Mouse (Mus musculus): ENCODE results near the gene Fam207a. TPM values are rescaled to one million over a fixed set of nuclear protein-coding genes. Genes with fewer than 3 reads are reported as not detected.

The Fam207a gene
- polyA plus RNA-seq, 1 experiment from 2014 or later, result 51.0 TPM

DNA sequence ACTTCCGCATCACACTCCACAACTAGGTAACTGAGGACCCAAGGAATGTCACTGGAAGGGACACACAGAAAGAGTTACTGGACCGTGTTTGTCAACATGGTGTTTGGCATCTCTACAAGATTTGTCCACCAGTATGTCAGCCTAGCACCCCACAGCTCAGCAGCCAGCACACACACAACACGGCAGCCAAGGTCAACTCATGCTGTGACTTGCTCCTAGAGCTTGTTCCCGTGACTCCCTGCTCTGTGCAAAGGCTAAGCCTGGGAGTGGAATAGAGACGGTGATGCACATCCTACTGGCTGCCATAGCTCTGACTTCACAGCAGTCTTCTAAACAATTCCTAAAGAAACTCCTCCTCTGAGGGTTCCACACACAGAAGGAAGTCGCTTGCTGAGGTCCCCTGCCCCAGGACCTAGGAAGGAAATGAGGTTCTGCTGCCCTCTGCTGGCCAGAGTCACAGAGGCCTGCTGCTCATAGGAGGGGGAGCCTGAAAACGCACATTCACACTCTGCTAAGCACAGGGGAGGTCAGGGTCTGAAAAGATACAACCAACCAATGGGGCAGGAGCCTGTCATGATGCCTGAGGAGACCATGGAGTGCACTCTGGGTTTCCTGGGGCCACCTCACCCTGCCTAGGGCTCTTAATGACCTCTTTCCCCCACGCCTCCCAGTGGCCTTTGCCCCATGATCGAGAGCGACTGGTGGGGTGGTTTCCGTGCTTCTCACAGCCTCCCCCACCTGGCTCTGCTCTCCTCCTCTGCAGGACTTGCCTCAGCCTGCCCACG is 6.0 kb downstream of the Fam207a start:
- peak; percentile 74 for ATAC-seq (ENCODE audit: insufficient number of reproducible peaks, insufficient read depth, low FRiP score, low TSS enrichment)
- H3K9ac ChIP-seq, result peak overlapping the region; percentile 24; the same call in 1 of the 2 replicates
- peaks cover 69% of the 10 kb centered on the region for H3K36me3 ChIP-seq
- H3K4me3 ChIP-seq, result no peak overlapping the region
- no peak overlapping the region for H3K4me2 ChIP-seq (replicated peaks)
- H3K27ac ChIP-seq, result no peak overlapping the region
- no peaks in the 10 kb centered on the region for H3K27me3 ChIP-seq
- H3K4me1 ChIP-seq, result peaks cover 6% of the 10 kb centered on the region
- WGBS, result 46% methylated on average over 12 of the region's 12 CpGs
- no peaks in the 10 kb centered on the region for H3K9me3 ChIP-seq

DNA sequence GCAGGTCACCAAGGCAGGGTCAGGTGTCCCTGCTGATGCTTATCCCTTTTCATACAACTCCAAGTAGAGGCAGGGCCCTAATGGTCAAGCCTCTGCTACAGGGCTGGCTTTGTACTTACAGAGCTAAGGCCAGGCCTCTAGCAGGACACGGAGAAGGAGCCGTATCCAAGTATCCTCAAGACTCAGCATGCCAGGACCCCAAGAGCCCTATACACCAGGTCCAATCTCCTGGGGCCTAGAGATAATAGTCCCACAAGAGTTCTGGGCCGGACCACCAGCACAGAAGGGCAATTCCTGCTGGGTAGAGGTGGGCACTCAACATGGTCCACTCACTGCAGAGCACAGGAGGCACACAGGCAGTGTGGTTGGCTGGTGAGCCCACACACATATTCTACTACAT is 6.8 kb downstream of the Fam207a start:
- ATAC-seq (ENCODE audit: insufficient number of reproducible peaks, insufficient read depth, low FRiP score, low TSS enrichment), result no peak
- Histone ChIP-seq H3K36me3 (peaks cover 70% of the 10 kb centered on the region), H3K27ac (no peak overlapping the region), H3K4me3 (no peak overlapping the region), H3K4me1 (no peaks in the 10 kb centered on the region; the same call in 1 of the 2 replicates), H3K4me2 (replicated peaks) (no peak overlapping the region), H3K9ac (no peak overlapping the region), H3K9me3 (no peaks in the 10 kb centered on the region), H3K27me3 (no peaks in the 10 kb centered on the region)
- 97% methylated on average over 3 of the region's 3 CpGs for WGBS

DNA sequence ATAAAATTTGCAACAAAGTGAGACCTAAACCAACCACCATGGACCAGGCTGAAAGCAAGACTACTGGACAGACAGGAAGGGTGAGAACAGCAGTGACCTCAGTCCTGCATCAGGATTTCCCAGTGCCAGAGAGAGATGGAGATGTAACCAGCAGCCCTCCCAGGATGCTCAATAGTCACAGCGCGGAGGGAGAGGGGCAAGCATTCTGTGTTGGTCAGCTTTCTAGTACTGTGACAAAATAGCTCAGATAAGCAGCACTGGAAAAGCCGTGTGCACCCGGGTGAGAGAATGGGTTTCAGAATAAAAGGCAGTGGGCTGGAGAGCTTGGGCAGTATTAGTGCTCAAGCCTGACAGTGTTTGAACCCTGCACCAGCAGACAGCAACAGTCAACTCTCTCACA is 7.8 kb downstream of the Fam207a start:
- H3K36me3 ChIP-seq, result peaks cover 69% of the 10 kb centered on the region
- 98% methylated on average over 4 of the region's 4 CpGs for WGBS
- no peak for ATAC-seq (ENCODE audit: insufficient number of reproducible peaks, insufficient read depth, low FRiP score, low TSS enrichment)
- no peak overlapping the region for H3K4me2 ChIP-seq (replicated peaks)
- no peak overlapping the region for H3K9ac ChIP-seq
- H3K4me1 ChIP-seq, result no peaks in the 10 kb centered on the region; the same call in 1 of the 2 replicates
- no peak overlapping the region for H3K4me3 ChIP-seq
- no peaks in the 10 kb centered on the region for H3K9me3 ChIP-seq
- H3K27ac ChIP-seq, result no peak overlapping the region
- H3K27me3 ChIP-seq, result no peaks in the 10 kb centered on the region

DNA sequence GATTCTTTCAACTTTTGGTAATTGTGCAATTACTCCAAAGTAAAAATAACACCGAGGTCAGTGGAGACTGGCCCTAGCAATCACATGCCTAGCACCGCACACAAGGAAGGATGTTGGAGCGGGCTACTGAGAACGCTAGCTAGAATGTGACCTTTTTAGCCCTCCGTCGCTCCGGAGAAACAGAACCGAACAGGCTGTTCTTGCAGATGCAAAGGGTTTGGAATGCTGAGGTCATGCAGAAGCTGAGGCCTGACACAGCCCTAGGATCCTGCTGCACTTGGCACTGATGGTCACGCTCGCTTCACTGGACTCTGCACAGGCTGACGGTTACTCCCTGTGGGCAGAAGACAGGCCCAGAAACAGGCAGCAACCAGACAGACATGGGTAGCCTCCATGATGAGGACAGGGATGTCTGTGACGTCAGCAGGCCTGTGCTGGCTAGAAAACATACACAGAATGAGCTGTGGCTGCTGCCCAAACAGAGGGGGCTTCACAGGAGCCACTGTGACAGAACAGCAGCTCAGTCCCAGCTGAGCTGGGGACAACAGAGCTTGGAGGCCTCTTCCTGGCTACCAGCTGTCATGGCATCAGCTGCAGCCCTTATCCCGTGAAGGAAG is 8.5 kb downstream of the Fam207a start:
- Histone ChIP-seq H3K27me3 (no peaks in the 10 kb centered on the region), H3K4me1 (no peaks in the 10 kb centered on the region; the same call in 1 of the 2 replicates), H3K4me3 (no peak overlapping the region), H3K9me3 (no peaks in the 10 kb centered on the region), H3K36me3 (peaks cover 66% of the 10 kb centered on the region), H3K4me2 (replicated peaks) (no peak overlapping the region), H3K27ac (no peak overlapping the region), H3K9ac (no peak overlapping the region)
- ATAC-seq (ENCODE audit: insufficient number of reproducible peaks, insufficient read depth, low FRiP score, low TSS enrichment), result no peak
- 77% methylated on average over 13 of the region's 13 CpGs for WGBS

DNA sequence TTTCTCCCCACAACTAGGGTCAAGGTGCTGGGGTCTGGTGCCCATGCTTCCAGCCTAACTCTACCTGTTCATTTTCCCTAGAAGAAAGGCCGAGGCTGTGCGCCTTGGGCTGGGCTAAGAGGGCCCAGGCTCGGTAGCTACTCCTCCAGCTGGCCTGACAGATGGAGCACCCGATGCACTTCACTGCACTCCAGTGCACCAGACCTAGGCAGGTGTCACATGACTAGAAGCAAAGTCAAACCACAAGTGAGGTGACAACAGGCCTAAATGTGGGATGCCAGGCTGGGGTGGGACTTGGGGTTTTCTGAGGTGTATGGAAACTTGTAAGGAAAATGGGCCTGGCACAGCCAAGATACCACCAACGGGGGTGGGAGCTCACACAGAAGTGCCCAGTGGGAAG is 9.1 kb downstream of the Fam207a start:
- H3K27me3 ChIP-seq, result no peaks in the 10 kb centered on the region
- peaks cover 63% of the 10 kb centered on the region for H3K36me3 ChIP-seq
- H3K4me3 ChIP-seq, result no peak overlapping the region
- H3K4me1 ChIP-seq, result no peaks in the 10 kb centered on the region; the same call in 1 of the 2 replicates
- no peak overlapping the region for H3K27ac ChIP-seq
- no peak overlapping the region for H3K4me2 ChIP-seq (replicated peaks)
- H3K9ac ChIP-seq, result no peak overlapping the region
- 82% methylated on average over 5 of the region's 5 CpGs for WGBS
- ATAC-seq (ENCODE audit: insufficient number of reproducible peaks, insufficient read depth, low FRiP score, low TSS enrichment), result no peak
- no peaks in the 10 kb centered on the region for H3K9me3 ChIP-seq

DNA sequence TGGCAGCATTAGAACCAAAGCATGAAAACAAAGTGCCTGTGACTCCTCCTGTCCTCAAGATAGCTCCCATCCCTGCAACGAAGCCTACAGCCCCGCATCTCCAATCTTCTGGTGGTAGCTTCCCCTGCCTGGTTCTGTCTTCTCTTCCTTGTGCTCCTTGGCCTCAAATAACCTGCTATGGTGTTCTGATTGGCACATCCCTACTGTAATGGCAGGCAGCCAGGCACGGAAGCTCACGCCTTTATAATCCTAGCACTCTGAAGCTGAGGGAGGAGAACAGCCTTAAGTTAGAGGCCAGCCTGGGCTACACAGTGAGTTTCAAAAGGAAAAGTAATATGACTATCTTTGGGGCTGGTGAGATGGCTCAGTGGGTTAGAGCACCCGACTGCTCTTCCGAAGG is 11.4 kb downstream of the Fam207a start:
- H3K9me3 ChIP-seq, result no peaks in the 10 kb centered on the region
- no peak overlapping the region for H3K4me2 ChIP-seq (replicated peaks)
- no peaks in the 10 kb centered on the region for H3K4me1 ChIP-seq
- H3K9ac ChIP-seq, result no peak overlapping the region
- peaks cover 49% of the 10 kb centered on the region for H3K36me3 ChIP-seq
- H3K4me3 ChIP-seq, result no peak overlapping the region
- 95% methylated on average over 6 of the region's 6 CpGs for WGBS
- no peak overlapping the region for H3K27ac ChIP-seq
- no peak for ATAC-seq (ENCODE audit: insufficient number of reproducible peaks, insufficient read depth, low FRiP score, low TSS enrichment)
- H3K27me3 ChIP-seq, result no peaks in the 10 kb centered on the region

DNA sequence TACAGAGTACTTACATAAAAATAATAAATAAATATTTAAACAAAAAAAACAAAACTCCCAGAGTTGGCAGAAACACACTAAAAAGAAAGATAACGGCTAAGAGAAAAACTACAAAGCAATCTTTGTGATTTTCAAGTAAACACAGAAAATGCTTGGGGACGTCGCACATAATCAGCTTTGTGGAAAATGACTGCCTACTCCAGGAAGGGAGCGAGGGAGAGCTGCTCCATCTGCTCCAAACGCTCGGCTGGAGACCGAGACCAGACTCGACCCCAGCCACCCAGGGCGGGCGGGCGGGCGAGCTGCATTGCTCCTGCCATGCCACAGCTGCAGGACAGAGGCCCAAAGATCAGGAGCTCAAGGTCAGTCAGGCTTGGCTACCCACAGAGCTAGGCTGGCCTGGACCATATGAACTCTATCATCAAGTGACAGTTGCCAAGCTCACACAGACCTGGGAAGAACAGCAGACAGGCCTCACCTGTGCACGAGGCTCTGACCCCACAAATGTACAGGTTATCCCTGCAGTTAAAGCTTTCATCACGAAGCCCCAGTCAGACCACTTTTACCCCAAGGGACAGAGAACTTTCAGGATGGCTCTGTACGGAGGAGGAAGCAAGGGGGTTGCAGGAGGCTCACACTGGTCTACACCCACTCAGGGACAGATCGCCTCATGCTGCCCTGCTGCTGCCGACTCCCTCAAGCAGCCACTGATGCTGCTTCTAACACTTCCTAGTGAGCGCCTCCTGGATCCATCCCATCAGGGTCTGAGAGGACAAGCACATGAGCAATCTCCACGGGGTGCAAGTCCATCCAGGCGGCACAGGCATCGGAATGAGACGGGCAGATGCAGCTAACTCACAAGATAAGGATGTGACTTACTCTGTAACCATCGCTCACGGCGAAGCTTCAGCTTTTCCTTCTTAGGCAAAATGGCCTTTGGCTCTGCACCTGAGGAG is 12.3 kb downstream of the Fam207a start:
- H3K4me1 ChIP-seq, result no peaks in the 10 kb centered on the region
- H3K27me3 ChIP-seq, result no peaks in the 10 kb centered on the region
- peaks cover 49% of the 10 kb centered on the region for H3K36me3 ChIP-seq
- no peak overlapping the region for H3K9ac ChIP-seq
- no peak overlapping the region for H3K4me2 ChIP-seq (replicated peaks)
- no peak for ATAC-seq (ENCODE audit: insufficient number of reproducible peaks, insufficient read depth, low FRiP score, low TSS enrichment)
- no peaks in the 10 kb centered on the region for H3K9me3 ChIP-seq
- WGBS, result 90% methylated on average over 25 of the region's 25 CpGs
- no peak overlapping the region for H3K4me3 ChIP-seq
- H3K27ac ChIP-seq, result no peak overlapping the region

DNA sequence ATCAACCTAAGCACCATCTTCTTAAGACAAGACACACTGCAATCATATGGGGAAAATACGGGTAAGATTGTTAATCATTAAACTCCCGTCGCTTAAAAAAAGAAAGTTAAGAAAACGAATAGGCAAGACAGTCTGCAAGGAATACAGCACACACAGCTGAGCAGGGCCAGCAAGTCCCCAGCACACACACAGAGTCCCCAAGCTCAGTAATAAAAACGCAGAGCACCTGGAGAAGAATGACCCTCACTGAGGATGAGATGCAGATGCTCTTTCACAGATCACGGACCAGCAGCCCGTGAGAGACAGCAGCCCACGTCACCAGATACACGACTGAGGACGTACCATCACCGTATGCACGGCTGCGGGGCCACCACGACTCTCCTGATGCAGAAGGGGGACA is 14.9 kb downstream of the Fam207a start:
- H3K4me1 ChIP-seq, result no peaks in the 10 kb centered on the region
- H3K27me3 ChIP-seq, result no peaks in the 10 kb centered on the region
- H3K9me3 ChIP-seq, result no peaks in the 10 kb centered on the region
- H3K4me3 ChIP-seq, result no peak overlapping the region
- ATAC-seq (ENCODE audit: insufficient number of reproducible peaks, insufficient read depth, low FRiP score, low TSS enrichment), result no peak
- H3K27ac ChIP-seq, result no peak overlapping the region
- no peak overlapping the region for H3K9ac ChIP-seq
- peaks cover 43% of the 10 kb centered on the region for H3K36me3 ChIP-seq
- no peak overlapping the region for H3K4me2 ChIP-seq (replicated peaks)
- 74% methylated on average over 14 of the region's 14 CpGs for WGBS

DNA sequence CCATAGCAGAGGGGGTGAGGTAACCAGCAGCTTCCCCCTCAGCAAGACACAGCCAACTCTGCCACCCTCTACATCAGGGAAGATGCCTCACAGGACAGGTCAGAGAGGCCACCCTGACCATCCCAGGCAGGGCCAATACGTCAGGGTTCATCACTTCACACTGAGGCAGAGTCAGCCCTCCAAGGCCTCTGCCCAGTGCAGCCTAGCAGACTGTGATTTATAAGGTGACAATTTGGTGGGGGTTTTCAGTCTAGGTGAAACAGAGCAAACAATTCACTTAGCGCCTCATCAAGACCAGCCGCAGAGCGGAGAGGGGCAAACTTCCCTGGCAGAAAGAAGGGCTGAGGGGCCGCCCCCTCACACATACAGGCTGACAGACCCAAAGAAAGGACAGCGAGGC is 17.3 kb downstream of the Fam207a start:
- WGBS, result 86% methylated on average over 6 of the region's 6 CpGs
- H3K4me3 ChIP-seq, result no peak overlapping the region
- no peaks in the 10 kb centered on the region for H3K27me3 ChIP-seq
- ATAC-seq (ENCODE audit: insufficient number of reproducible peaks, insufficient read depth, low FRiP score, low TSS enrichment), result no peak
- no peak overlapping the region for H3K9ac ChIP-seq
- H3K9me3 ChIP-seq, result no peaks in the 10 kb centered on the region
- H3K4me1 ChIP-seq, result no peaks in the 10 kb centered on the region
- H3K36me3 ChIP-seq, result peaks cover 49% of the 10 kb centered on the region
- H3K4me2 ChIP-seq (replicated peaks), result no peak overlapping the region
- H3K27ac ChIP-seq, result no peak overlapping the region

DNA sequence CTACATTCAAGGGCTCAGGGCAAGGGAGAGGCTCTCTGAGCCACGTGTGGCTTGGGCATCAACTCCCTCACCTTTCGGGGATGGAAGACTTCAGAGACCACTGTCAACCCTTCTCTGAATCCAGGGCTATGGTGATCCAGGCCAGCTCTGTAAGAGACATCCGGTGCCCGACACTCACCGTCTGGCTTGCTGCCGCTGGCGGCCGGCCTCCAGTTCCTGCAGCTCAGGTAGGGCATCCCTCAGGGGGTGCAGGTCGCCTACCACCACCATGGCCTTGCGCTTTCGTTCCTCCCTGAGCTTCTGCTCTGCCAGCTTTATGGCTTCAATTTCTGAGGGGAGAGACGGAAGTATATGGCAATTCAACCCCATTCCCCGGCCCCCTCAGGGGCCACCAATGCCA is 18.4 kb downstream of the Fam207a start:
- H3K9ac ChIP-seq, result no peak overlapping the region
- no peaks in the 10 kb centered on the region for H3K27me3 ChIP-seq
- H3K9me3 ChIP-seq, result no peaks in the 10 kb centered on the region
- 93% methylated on average over 13 of the region's 13 CpGs for WGBS
- ATAC-seq (ENCODE audit: insufficient number of reproducible peaks, insufficient read depth, low FRiP score, low TSS enrichment), result no peak
- H3K4me2 ChIP-seq (replicated peaks), result no peak overlapping the region
- H3K27ac ChIP-seq, result no peak overlapping the region
- peaks cover 51% of the 10 kb centered on the region for H3K36me3 ChIP-seq
- no peaks in the 10 kb centered on the region for H3K4me1 ChIP-seq
- no peak overlapping the region for H3K4me3 ChIP-seq

DNA sequence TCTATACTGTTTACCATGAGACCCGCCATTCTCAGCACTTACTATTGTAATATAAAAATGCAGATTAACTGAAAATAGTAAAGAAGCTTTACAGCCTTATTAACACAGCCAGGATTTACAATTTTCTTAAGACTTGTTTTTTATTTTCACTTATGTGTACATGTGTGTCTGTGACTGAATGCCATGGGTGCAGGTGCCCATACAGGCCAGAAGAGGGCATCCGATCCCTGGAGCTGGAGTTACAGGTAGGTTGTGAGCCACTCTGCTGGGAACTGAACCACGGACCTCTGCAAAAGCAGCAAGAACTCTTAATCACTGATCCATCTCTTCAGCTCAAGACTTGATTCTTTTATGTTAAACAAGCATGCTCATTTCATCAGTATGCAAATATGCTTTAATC is 22.7 kb downstream of the Fam207a start:
- Histone ChIP-seq H3K4me1 (no peaks in the 10 kb centered on the region), H3K36me3 (peaks cover 71% of the 10 kb centered on the region), H3K27me3 (no peaks in the 10 kb centered on the region), H3K27ac (no peak overlapping the region), H3K4me3 (no peak overlapping the region), H3K9me3 (no peaks in the 10 kb centered on the region), H3K4me2 (replicated peaks) (no peak overlapping the region), H3K9ac (no peak overlapping the region)
- WGBS, result 98% methylated on average over 3 of the region's 3 CpGs
- ATAC-seq (ENCODE audit: insufficient number of reproducible peaks, insufficient read depth, low FRiP score, low TSS enrichment), result no peak

Data from embryonic facial prominence, embryonic 12.5 days (tissue).